Mouse (Mus musculus) midbrain, postnatal 0 days (tissue): ENCODE measurements at regions not wholly inside any gene's neighbourhood (a gene's known extent, or its start where the extent isn't known, plus 50 kb on each side); places are given as distances from the start of the nearest gene placed in this dataset.

Source experiments
- ATAC-seq: fragments of 200-750 bp; cut with Nextera tagmentation; 2 replicates; pipeline ENCODE4 v1.8.0; 2017; ENCODE audit warnings: moderate number of reproducible peaks, mild to moderate bottlenecking, moderate TSS enrichment, moderate library complexity; ENCODE audit not compliant: low FRiP score
- DNase-seq: peaks from one replicate; pipeline ENCODE4 v3.0.0-alpha.2; 2015; ENCODE audit warnings: low spot score
- H3K27ac ChIP-seq: fragments of 300-500 bp; sonication (generic); 2 replicates; pipeline ENCODE4 v1.5.1; 2014; ENCODE audit warnings: low read depth, mild to moderate bottlenecking, low read length, mixed read lengths
- H3K27me3 ChIP-seq: fragments of 300-500 bp; sonication (generic); 2 replicates; pipeline ENCODE4 v1.6.1; 2014; ENCODE audit warnings: low read length, control low read depth, mixed read lengths; ENCODE audit not compliant: insufficient read depth
- H3K36me3 ChIP-seq: fragments of 300-500 bp; sonication (generic); 2 replicates; pipeline ENCODE4 v1.6.1; 2014; ENCODE audit warnings: low read length, control low read depth, mixed read lengths; ENCODE audit not compliant: insufficient read depth
- H3K4me1 ChIP-seq: fragments of 300-500 bp; sonication (generic); 2 replicates; pipeline ENCODE4 v1.6.1; 2014; ENCODE audit warnings: mild to moderate bottlenecking, control low read depth, antibody characterized with exemption, low read length, mixed read lengths; ENCODE audit not compliant: insufficient read depth
- H3K4me2 ChIP-seq: fragments of 300-500 bp; sonication (generic); 2 replicates; pipeline ENCODE4 v1.6.1; 2014; ENCODE audit warnings: low read depth, mild to moderate bottlenecking, low read length, mixed read lengths; ENCODE audit not compliant: poor library complexity, severe bottlenecking
- H3K4me3 ChIP-seq: fragments of 300-500 bp; sonication (generic); 2 replicates; pipeline ENCODE4 v1.5.1; 2014; ENCODE audit warnings: low read depth, mild to moderate bottlenecking, low read length, moderate library complexity
- H3K9ac ChIP-seq: fragments of 300-500 bp; sonication (generic); replicated peaks from 2 replicates; pipeline ENCODE4 v1.6.1; 2014; ENCODE audit warnings: mild to moderate bottlenecking, low read length, moderate library complexity, mixed read lengths; ENCODE audit not compliant: poor library complexity, severe bottlenecking
- H3K9me3 ChIP-seq: fragments of 300-500 bp; sonication (generic); 2 replicates; pipeline ENCODE4 v1.6.1; 2016; ENCODE audit warnings: low read length, control low read depth
- CTCF ChIP-seq: IDR thresholded peaks from 2 replicates; pipeline ENCODE4 v1.5.1; 2016; ENCODE audit warnings: antibody characterized with exemption, mild to moderate bottlenecking
- WGBS: fragments of 180-500 bp; shearing (Covaris S2); extraction: QIAGEN DNeasy Blood & Tissue Kit; methylation state at CpG from one replicate; pipeline ENCODE4 v1.1.7; 2014; 5-methylcytosine and 5-hydroxymethylcytosine counted together

DNA sequence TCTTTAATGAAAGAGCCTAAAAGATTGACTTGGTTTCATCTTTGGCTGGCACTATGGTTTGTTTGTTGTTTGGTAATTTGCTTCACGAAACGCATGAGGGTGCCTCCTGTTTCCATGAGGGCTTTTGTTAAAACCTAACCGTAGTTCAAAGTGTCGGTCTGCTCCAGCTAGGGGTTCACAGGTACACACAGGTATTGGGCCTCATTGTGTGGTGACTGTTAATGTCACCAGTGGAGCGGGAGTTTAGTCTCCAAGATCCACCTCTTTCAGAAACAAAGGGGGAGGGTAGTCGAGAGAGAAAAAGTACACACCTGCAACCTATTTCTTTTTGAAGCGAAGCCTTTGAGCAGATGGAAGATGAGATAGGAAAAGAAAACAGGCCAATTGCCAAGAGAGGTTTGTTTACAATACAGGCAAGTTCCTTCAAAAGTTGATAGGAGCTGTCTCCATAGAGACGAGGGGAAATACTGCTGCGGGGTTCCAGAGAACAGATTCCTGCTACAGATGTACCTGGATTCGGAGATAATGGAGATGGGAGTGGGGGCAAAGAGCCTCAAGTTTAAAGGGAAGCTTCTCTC is 273.9 kb downstream of the Ndfip2 start:
- WGBS: 75% methylated on average over 10 of the region's 10 CpGs
- H3K36me3 ChIP-seq: no peaks in the 10 kb centered on the region
- H3K4me1 ChIP-seq: no peaks in the 10 kb centered on the region
- H3K27ac ChIP-seq: no peak overlapping the region
- no peak overlapping the region for H3K4me3 ChIP-seq
- ATAC-seq (no peak), DNase-seq (no peak)
- H3K9ac ChIP-seq: no peak overlapping the region
- no peaks in the 10 kb centered on the region for H3K27me3 ChIP-seq
- H3K4me2 ChIP-seq: no peak overlapping the region
- H3K9me3 ChIP-seq: no peaks in the 10 kb centered on the region
- no peak for TF ChIP-seq CTCF

DNA sequence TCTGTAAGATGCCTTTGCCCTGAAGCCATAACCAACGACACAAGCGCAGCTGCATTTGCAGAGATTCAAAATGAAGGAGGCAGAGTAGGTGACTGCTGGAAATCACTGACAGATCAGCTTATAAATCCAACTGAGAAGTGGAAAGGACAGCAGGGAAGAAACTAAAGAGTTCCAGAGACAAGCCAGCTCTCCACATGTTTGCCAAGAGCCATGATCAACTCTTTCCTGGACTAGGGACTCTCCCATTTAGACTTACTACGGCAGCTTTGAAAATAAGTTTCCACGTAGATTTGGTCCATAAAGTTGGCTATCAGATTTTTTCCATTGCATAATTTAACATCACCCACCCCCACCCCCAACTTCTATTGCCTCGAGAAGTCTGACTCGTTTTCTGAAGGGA is 269.7 kb downstream of the Ndfip2 start:
- H3K4me1 ChIP-seq: no peaks in the 10 kb centered on the region
- H3K9ac ChIP-seq: no peak overlapping the region
- no peak overlapping the region for H3K4me2 ChIP-seq
- H3K9me3 ChIP-seq: no peaks in the 10 kb centered on the region
- DNase-seq (no peak), ATAC-seq (no peak)
- H3K36me3 ChIP-seq: no peaks in the 10 kb centered on the region
- no peak overlapping the region for H3K27ac ChIP-seq
- WGBS: 77% methylated on average over 6 of the region's 6 CpGs
- H3K4me3 ChIP-seq: no peak overlapping the region
- TF ChIP-seq CTCF: no peak
- H3K27me3 ChIP-seq: no peaks in the 10 kb centered on the region

DNA sequence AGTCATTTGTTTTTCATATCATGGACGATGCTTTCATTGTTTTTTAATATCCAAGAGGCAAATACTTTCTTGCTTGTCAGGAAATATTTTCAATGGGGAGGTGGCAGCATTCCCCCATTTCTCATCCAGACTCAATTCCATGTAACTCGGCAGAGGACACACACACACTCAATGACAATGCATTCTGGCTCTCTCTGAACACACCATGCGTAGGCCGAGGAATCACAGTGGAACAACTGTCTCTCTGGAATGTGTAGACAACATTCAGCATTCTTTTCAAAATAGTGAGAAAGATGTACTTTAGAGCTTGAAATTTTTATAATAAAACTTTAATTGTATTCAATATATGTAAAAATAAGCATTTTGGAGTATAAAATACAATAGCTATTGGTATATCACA is 265.5 kb downstream of the Ndfip2 start:
- TF ChIP-seq CTCF: no peak
- Histone ChIP-seq H3K9ac (no peak overlapping the region), H3K27me3 (no peaks in the 10 kb centered on the region), H3K4me1 (no peaks in the 10 kb centered on the region), H3K4me2 (no peak overlapping the region), H3K4me3 (no peak overlapping the region), H3K9me3 (no peaks in the 10 kb centered on the region), H3K27ac (no peak overlapping the region), H3K36me3 (no peaks in the 10 kb centered on the region)
- ATAC-seq: no peak
- no peak for DNase-seq
- WGBS: 92% methylated on average over 4 of the region's 4 CpGs

DNA sequence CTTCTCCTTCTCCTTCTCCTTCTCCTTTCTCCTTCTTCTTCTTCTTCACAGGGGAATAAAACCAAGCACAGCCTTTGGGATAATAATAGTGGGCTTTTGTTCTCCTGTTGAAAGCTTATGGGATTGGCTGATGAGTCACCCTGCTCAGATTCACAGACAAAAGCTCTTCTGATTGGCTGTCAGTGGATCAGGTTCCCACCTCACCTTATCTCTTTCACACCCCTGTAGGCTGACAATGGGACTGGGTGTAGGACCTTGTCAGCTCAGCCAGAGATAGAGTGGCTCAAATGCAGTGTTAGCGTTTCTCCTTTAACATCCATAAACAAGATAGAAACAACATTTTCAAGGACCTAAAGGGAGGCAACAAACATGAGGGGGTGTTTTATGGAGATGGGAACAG is 263.9 kb downstream of the Ndfip2 start:
- no peak for ATAC-seq
- Histone ChIP-seq H3K9me3 (no peaks in the 10 kb centered on the region), H3K9ac (no peak overlapping the region), H3K36me3 (no peaks in the 10 kb centered on the region), H3K4me1 (no peaks in the 10 kb centered on the region), H3K27ac (no peak overlapping the region), H3K4me3 (no peak overlapping the region), H3K4me2 (no peak overlapping the region), H3K27me3 (no peaks in the 10 kb centered on the region)
- 81% methylated on average over 1 of the region's 1 CpGs for WGBS
- TF ChIP-seq CTCF: no peak
- no peak for DNase-seq

DNA sequence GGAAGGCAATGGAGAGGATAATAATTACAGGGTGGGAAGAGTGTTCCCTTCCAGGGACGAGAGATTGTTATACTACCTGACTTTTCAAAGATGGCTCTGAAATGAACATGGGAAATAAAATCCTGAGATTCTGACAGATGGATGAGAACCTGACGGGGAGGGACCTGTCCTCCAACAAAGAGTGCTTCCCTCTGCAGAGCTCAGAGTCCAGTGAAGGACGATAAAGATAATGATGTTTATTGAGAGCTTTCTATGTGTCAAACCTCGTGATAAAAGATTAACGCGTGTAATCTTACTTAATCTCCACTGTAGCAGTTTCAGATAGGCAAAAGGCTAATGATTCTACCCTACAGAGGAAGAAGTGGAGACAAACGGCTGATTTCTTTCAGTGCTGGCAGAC is 260.3 kb downstream of the Ndfip2 start:
- Histone ChIP-seq H3K9ac (no peak overlapping the region), H3K27ac (no peak overlapping the region), H3K4me3 (no peak overlapping the region), H3K27me3 (no peaks in the 10 kb centered on the region), H3K4me1 (no peaks in the 10 kb centered on the region), H3K9me3 (no peaks in the 10 kb centered on the region), H3K4me2 (no peak overlapping the region), H3K36me3 (no peaks in the 10 kb centered on the region)
- DNase-seq (no peak), ATAC-seq (no peak)
- no peak for TF ChIP-seq CTCF
- 41% methylated on average over 7 of the region's 7 CpGs for WGBS

DNA sequence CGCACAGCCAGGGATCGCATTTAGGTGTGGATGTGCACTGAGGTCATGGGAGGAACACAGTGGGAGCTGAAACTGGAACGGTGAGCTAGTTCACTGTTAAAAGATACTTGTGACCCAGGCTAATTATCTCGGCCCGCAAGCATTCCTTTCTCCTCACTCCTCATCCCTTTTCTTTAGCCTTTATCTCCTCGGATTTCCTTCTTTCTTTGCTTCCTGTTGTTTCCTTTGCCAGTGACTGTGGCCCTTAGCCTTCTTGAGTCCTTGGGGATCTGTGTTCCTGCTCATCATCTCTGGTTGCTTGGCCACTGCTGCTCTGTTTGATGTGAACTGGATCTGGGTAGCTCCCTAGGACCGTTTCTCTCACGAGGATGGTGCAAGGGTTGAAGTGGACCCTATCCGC is 256.0 kb downstream of the Ndfip2 start:
- H3K36me3 ChIP-seq: no peaks in the 10 kb centered on the region
- H3K27me3 ChIP-seq: no peaks in the 10 kb centered on the region
- DNase-seq (no peak), ATAC-seq (no peak)
- H3K9me3 ChIP-seq: no peaks in the 10 kb centered on the region
- no peak overlapping the region for H3K27ac ChIP-seq
- no peak overlapping the region for H3K4me3 ChIP-seq
- H3K9ac ChIP-seq: no peak overlapping the region
- H3K4me1 ChIP-seq: no peaks in the 10 kb centered on the region
- WGBS: 74% methylated on average over 9 of the region's 9 CpGs
- no peak for TF ChIP-seq CTCF
- no peak overlapping the region for H3K4me2 ChIP-seq
